Mouse (Mus musculus) kidney, adult 2 months (tissue): ENCODE results near the gene Cyth3.

ENCODE experiments used
- CTCF ChIP-seq: fragments of 200-500 bp; conservative IDR thresholded peaks from 2 replicates; pipeline ENCODE4 v1.5.1; 2011; ENCODE audit warnings: low read depth, mild to moderate bottlenecking, control low read depth, low read length, moderate library complexity, mixed read lengths; ENCODE audit not compliant: insufficient read depth, insufficient read length
- POLR2A ChIP-seq: fragments of 200-500 bp; IDR thresholded peaks from one replicate; pipeline ENCODE4 v1.6.1; 2011; ENCODE audit warnings: low read depth, low read length, control low read depth

- TF ChIP-seq CTCF (no peak), POLR2A (no peak)
Observed at GRCm38 (mm10) chr5:143633558-143633871, 11.3 kb downstream of the Cyth3 start.
